In the genomic region with DNA sequence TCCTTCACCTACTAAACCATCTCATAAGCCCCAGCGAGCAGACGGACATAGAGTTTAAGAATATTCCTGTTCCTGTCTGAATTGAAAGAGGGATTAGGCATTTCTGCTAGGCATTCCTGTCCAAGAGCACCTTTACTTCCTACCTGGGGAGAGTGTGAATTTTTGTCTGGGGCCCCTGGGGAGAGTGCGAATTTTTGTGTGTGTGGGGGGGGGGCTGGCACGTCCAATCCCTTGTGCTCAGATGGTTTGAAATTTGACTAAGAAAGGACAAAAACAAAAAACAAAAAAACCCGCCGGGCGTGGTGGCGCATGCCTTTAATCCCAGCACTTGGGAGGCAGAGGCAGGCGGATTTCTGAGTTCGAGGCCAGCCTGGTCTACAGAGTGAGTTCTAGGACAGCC, we compare ENCODE assay signal across 8 mouse cellular contexts. TPM values are rescaled to one million over a fixed set of nuclear protein-coding genes. Genes with fewer than 3 reads are reported as not detected.
DNase-seq lines count a peak whose midpoint lies in the region; ATAC-seq and TF ChIP-seq lines count a peak whose summit lies in the region.

No protein-coding gene starts in this region.

- peak overlapping the region; percentile 95 for H3K4me3 ChIP-seq in cerebellum, adult 2 months (replicated peaks; ENCODE audit: insufficient read depth, low read depth, low read length)
- peak overlapping the region; percentile 74 for H3K4me3 ChIP-seq in neural tube, embryonic 11.5 days (ENCODE audit: low read depth, low read length)
- peak overlapping the region; percentile 10 to 95; a peak in 3 of 4 replicates for H3K4me3 ChIP-seq in liver, embryonic 14.5 days (ENCODE audit: insufficient read depth in 1 of 2, low read depth in 2 of 2, low read length in 2 of 2)

- DNase-seq in cerebellum, adult 2 months: no peak
- DNase-seq in cerebellum, postnatal 36 days: no peak
- no peak for DNase-seq in neural tube, embryonic 11.5 days (ENCODE audit: low spot score)
- no peak for DNase-seq in neural tube, embryonic 10.5 days (ENCODE audit: extremely low spot score, low spot score)
- DNase-seq in liver, embryonic 14.5 days (ENCODE audit: low read depth in 3 of 3, low spot score in 3 of 3): no peak
- DNase-seq in frontal cortex, postnatal 14 days (ENCODE audit: low spot score in 2 of 2): no peak
- DNase-seq in spleen, postnatal 36 days (ENCODE audit: low spot score in 2 of 2): no peak
- DNase-seq in testis, postnatal 10 days (ENCODE audit: low spot score): no peak

- peak overlapping the region; percentile 73; the same call in 1 of the 2 replicates for H3K4me2 ChIP-seq in neural tube, embryonic 11.5 days (ENCODE audit: low read depth)
- peak overlapping the region; percentile 95 for H3K4me2 ChIP-seq in liver, embryonic 14.5 days (ENCODE audit: low read depth)

- no peaks in the 10 kb centered on the region for H3K4me1 ChIP-seq in cerebellum, adult 2 months (ENCODE audit: control insufficient read depth, insufficient read depth, low read length)
- H3K4me1 ChIP-seq in neural tube, embryonic 11.5 days (ENCODE audit: control insufficient read depth, insufficient read depth, low read length): peaks cover 3% of the 10 kb centered on the region; the same call in 1 of the 2 replicates
- H3K4me1 ChIP-seq in liver, embryonic 14.5 days (replicated peaks; ENCODE audit: control insufficient read depth in 2 of 2, insufficient read depth in 2 of 2, low read length in 1 of 2): peaks cover 5 to 11% of the 10 kb centered on the region in 2 experiments

- no peak for TF ChIP-seq EP300 in liver, embryonic 14.5 days (IDR thresholded peaks at IDR 0.05; ENCODE audit: low read depth)

- ATAC-seq in neural tube, embryonic 11.5 days (ENCODE audit: insufficient read depth, low FRiP score, low TSS enrichment): 0 out of 2 replicates have a peak, but pooled peaks have one; percentile 35
- ATAC-seq in liver, embryonic 14.5 days (ENCODE audit: insufficient read depth): peak; percentile 5; the same call in 1 of the 2 replicates

- no peak overlapping the region for H3K27ac ChIP-seq in cerebellum, adult 2 months (ENCODE audit: insufficient read depth, low read length)
- no peak overlapping the region for H3K27ac ChIP-seq in neural tube, embryonic 11.5 days (ENCODE audit: low read depth, low read length)
- H3K27ac ChIP-seq in liver, embryonic 14.5 days: no peak overlapping the region

- no peak for TF ChIP-seq POLR2A in cerebellum, adult 2 months (IDR thresholded peaks at IDR 0.05; ENCODE audit: borderline replicate concordance, insufficient read depth, low read length)

- H3K9ac ChIP-seq in neural tube, embryonic 11.5 days (ENCODE audit: low read length): no peak overlapping the region
- H3K9ac ChIP-seq in liver, embryonic 14.5 days (replicated peaks): no peak overlapping the region

- H3K36me3 ChIP-seq in neural tube, embryonic 11.5 days (ENCODE audit: control insufficient read depth, insufficient read depth, low read length): no peaks in the 10 kb centered on the region; the same call in 1 of the 2 replicates
- peaks cover 10% of the 10 kb centered on the region for H3K36me3 ChIP-seq in liver, embryonic 14.5 days (replicated peaks; ENCODE audit: control insufficient read depth, insufficient read depth, low read depth)

- TF ChIP-seq CTCF in cerebellum, adult 2 months (IDR thresholded peaks at IDR 0.05; ENCODE audit: borderline replicate concordance, insufficient read depth, low read depth, low read length): no peak
- no peak for TF ChIP-seq CTCF in liver, embryonic 14.5 days (IDR thresholded peaks at IDR 0.05; ENCODE audit: low read depth)

- H3K9me3 ChIP-seq in neural tube, embryonic 11.5 days (ENCODE audit: control insufficient read depth, low read length): no peaks in the 10 kb centered on the region
- no peaks in the 10 kb centered on the region for H3K9me3 ChIP-seq in liver, embryonic 14.5 days (ENCODE audit: control insufficient read depth, low read length)

- no peaks in the 10 kb centered on the region for H3K27me3 ChIP-seq in cerebellum, adult 2 months (ENCODE audit: control insufficient read depth, insufficient read depth, low read length)
- no peaks in the 10 kb centered on the region for H3K27me3 ChIP-seq in neural tube, embryonic 11.5 days (ENCODE audit: control insufficient read depth, insufficient read depth, low read length)
- H3K27me3 ChIP-seq in liver, embryonic 14.5 days (ENCODE audit: control insufficient read depth, insufficient read depth, low read length): no peaks in the 10 kb centered on the region

- 64% methylated on average over 10 of the region's 10 CpGs for WGBS in cerebellum, adult 2 months
- 65% methylated on average over 10 of the region's 10 CpGs for WGBS in neural tube, embryonic 11.5 days
- 54% methylated on average over 10 of the region's 10 CpGs for WGBS in liver, embryonic 14.5 days (ENCODE audit: insufficient replicate concordance)

RNA-seq across cellular contexts. Expression of a gene that starts 0.4 kb away (rescaled TPM):
- 28.0 and 28.9 TPM in 2 replicates for polyA plus RNA-seq in cerebellum, adult 2 months (2012; rRNA removed)
- 28.6 and 31.7 TPM in 2 replicates for polyA plus RNA-seq in neural tube, embryonic 11.5 days (2014; fragmentation: Nextera tagmentation; extraction: Ambion mirVana)
- polyA plus RNA-seq in liver, embryonic 14.5 days (2012; rRNA removed): 8.9 and 10.7 TPM in 2 replicates
- 10.4 and 12.0 TPM in 2 replicates for polyA plus RNA-seq in liver, embryonic 14.5 days (2014; fragmentation: Nextera tagmentation; extraction: Ambion mirVana)

RNA-seq across cellular contexts. Expression of a gene that starts 33.8 kb away (rescaled TPM):
- polyA plus RNA-seq in cerebellum, adult 2 months (2012; rRNA removed): 16.6 and 17.4 TPM in 2 replicates
- 2.4 and 3.0 TPM in 2 replicates for polyA plus RNA-seq in neural tube, embryonic 11.5 days (2014; fragmentation: Nextera tagmentation; extraction: Ambion mirVana)
- polyA plus RNA-seq in liver, embryonic 14.5 days (2012; rRNA removed): 0.20 and 0.28 TPM in 2 replicates
- 0.25 and 0.33 TPM in 2 replicates for polyA plus RNA-seq in liver, embryonic 14.5 days (2014; fragmentation: Nextera tagmentation; extraction: Ambion mirVana)
